Mouse (Mus musculus): Measurements from ENCODE around the gene Mup21. TPM values are rescaled to one million over a fixed set of nuclear protein-coding genes. Genes with fewer than 3 reads are reported as not detected.
"Not testable (repeated sequence)": the region's sequence is repeated elsewhere in the genome, so short reads cannot be mapped to it uniquely, and the experiment has no call there.

Gene Mup21
- not detected for total RNA-seq (2022)

- no peak for DNase-seq (ENCODE audit: low spot score in 2 of 2)
Observed at GRCm38 (mm10) chr4:62150811-62151210, at the start of gene Mup21. Mup21 (minus strand) TSS chr4:62150863.

- no peak for DNase-seq (ENCODE audit: low spot score in 2 of 2)
Observed at GRCm38 (mm10) chr4:62199923-62200529, 49.4 kb upstream of the Mup21 start.

DNA sequence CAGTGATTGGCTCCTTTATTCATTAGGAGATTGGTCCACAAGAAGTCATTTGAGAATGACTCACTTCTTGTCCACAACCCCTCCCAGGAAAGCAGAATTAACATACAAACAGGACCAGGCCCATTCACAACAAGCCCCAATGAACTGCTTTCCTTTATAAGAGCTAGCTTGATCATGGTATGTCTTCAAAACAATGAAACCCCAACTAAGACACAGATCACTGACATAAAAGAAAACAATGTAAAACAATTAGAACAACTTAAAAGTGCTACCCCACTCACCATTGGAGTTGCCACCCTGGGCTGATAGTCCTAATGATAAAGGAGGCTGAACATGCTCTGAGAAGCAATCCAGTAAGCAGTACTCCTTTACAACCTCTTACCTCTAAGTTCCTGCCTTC lies 38.1 kb upstream of the Mup21 start:
- no peak for DNase-seq (ENCODE audit: low spot score in 2 of 2)

GRCm38 (mm10) chr4:62177282-62177681 lies 26.6 kb upstream of the Mup21 start:
- DNase-seq (ENCODE audit: low spot score in 2 of 2): no peak

DNA sequence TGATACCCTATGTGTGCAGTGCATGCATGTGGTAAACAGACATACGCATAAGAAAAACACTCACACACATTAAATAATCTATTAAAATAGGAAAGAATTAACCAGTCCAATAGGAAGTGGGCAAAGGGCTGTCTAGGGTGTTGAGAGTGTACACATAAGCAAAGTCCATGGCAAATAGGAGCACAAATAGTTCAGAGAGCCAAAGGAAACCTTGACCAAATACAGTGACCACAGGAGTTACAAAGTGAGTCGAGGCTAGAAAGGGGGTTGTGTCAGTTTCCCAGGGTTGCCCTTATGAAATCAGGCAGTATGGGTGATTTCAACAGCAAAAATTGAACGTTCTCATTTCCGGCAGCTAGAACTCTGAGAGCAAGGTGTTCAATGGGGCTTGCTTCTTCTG lies 23.8 kb upstream of the Mup21 start:
- no peak for DNase-seq (ENCODE audit: low spot score in 2 of 2)

GRCm38 (mm10) chr4:62167636-62168035 lies 17.0 kb upstream of the Mup21 start:
- not testable (repeated sequence) for DNase-seq (ENCODE audit: low spot score in 2 of 2)

GRCm38 (mm10) chr4:62158401-62158800 lies 7.7 kb upstream of the Mup21 start:
- DNase-seq (ENCODE audit: low spot score in 2 of 2): no peak

DNA sequence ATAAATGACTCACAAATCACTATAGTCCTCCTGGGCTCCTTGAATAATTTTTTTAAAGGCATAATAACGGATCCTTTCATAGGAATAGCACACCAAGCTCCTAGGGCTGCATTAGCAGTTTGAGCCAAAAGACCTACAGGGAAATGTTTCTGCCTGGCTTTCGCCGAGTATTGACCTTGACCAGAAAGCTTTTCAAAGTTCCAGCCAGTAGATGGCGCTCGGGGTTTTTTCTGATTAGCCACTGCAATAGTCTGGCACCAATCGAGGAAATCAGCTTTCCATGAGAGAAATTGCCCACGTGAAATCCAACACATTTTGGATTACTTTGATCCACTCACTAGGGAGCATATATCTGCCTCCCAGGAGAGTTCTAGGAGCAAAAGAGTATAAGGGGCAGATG lies 17.0 kb downstream of the Mup21 start:
- no peak for DNase-seq (ENCODE audit: low spot score in 2 of 2)

DNA sequence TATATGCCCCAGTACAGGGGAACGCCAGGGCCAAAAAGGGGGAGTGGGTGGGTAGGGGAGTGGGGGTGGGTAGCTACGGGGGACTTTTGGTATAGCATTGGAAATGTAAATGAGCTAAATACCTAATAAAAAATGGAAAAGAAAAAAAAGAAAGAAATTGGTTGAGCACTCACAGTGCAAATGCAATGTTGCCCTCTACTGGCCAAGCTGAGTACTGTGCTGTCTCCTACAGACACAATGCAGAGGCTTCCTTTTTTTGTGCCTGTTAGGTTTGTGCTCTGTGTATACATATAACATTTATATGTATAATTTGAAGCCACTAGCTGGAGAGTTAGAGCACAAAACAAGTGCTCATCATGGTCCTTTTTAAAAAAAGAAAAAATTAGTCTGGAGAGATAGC lies 47.3 kb downstream of the Mup21 start:
- DNase-seq (ENCODE audit: low spot score in 2 of 2): not testable (repeated sequence)

Other genes starting within 250 kb of the Mup21 start
- not detected for gene Mup20, start 96.7 kb downstream of the Mup21 start, total RNA-seq (2022)
- not detected for gene Mup3, start 63.5 kb downstream of the Mup21 start, total RNA-seq (2022)
- gene Zfp37, start 80.2 kb upstream of the Mup21 start, total RNA-seq (2022): 1 to 10 TPM in 2 of 4 experiments, under 1 TPM in 2; 0.56 to 1.1 (median 0.97) TPM
- gene Slc31a2, start 111.7 kb upstream of the Mup21 start, total RNA-seq (2022): 1 to 10 TPM; 4.9 to 6.7 (median 5.4) TPM
- gene Fkbp15, start 209.7 kb upstream of the Mup21 start, total RNA-seq (2022): 10 to 100 TPM; 10.0 to 12.0 (median 10.8) TPM
- gene Slc31a1, start 209.9 kb upstream of the Mup21 start, total RNA-seq (2022): 1 to 10 TPM; 7.6 to 9.7 (median 8.5) TPM